9 mouse cellular contexts compared by ENCODE assay signal in the genomic region with DNA sequence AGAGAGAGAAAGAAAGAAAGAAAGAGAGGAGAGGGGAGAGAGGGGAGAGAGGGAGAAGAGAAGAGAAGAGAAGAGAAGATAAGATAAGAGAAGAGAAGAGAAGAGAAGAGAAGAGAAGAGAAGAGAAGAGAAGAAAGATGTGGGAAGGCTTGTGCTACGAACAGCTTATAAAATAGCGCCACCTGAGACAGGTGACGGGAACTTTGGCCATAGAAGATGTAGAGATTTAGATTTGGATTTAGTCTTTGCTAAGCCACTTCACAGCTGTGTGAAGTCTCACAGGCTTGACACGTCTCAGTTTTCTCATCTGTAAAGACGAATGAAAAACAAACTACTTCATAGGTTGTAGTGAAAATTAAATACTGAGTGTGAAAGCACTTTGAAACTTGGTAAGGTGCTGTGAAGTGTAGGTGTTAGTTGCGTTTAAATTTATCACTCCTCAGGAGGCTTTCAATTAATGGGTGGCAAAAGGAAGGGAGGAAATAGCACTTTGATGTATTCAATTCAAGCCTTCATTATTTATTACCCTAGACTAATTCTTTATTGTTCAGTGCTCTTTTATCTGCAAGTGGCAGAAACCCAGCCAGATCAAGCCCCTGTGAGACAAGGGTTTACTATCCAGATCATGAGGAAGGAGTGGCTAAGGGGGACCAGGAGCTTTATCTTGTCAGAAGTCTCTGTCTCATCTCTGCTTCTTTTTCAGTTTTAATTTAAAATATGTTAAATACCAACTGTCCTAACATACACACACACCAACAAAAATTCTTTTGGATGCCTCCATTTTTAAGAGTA. TPM values are rescaled to one million over a fixed set of nuclear protein-coding genes. Genes with fewer than 3 reads are reported as not detected.
DNase-seq lines count a peak whose midpoint lies in the region; ATAC-seq and TF ChIP-seq lines count a peak whose summit lies in the region.
"Had no signal": no experiment of that assay in that cellular context is flagged by ENCODE, and none has a peak within 500 bp of the region (broad histone marks: within the 10 kb centered on the region; RNA-seq: fewer than 3 reads in every experiment).

No protein-coding gene starts in this region.

- peaks cover 7% of the 10 kb centered on the region; the same call in 1 of the 2 replicates for H3K4me1 ChIP-seq in kidney, embryonic 14.5 days (ENCODE audit: control insufficient read depth, insufficient read depth, low read length)
- H3K4me1 ChIP-seq in intestine, embryonic 14.5 days (replicated peaks; ENCODE audit: control insufficient read depth, insufficient read depth, low read length) = peaks cover 20% of the 10 kb centered on the region

- peaks cover 7% of the 10 kb centered on the region for H3K79me2 ChIP-seq in myocyte (ENCODE audit: control insufficient read depth, insufficient read depth)

- H3K27ac ChIP-seq in kidney, embryonic 14.5 days (ENCODE audit: low read depth, low read length) = no peak overlapping the region
- H3K27ac ChIP-seq in intestine, embryonic 14.5 days (ENCODE audit: low read depth) = no peak overlapping the region
- no peak overlapping the region for H3K27ac ChIP-seq in gastrocnemius, adult 2 months
- H3K27ac ChIP-seq: macrophage had no signal

- no peak for TF ChIP-seq CTCF in brain, embryonic 14.5 days (IDR thresholded peaks at IDR 0.05; ENCODE audit: borderline replicate concordance, extremely low read depth, insufficient read depth, insufficient read length)
- TF ChIP-seq CTCF in gastrocnemius, adult 2 months (IDR thresholded peaks at IDR 0.05) = no peak

- H3ac ChIP-seq in myocyte (ENCODE audit: control insufficient read depth, insufficient read length) = no peak overlapping the region

- no peak for DNase-seq in kidney, postnatal 25 days
- peak; percentile 39 for DNase-seq in brain, embryonic 14.5 days (ENCODE audit: low read depth)
- DNase-seq in intestine, embryonic 14.5 days (ENCODE audit: low spot score) = no peak
- DNase-seq in right cerebral cortex, adult 2 months (ENCODE audit: low spot score in 2 of 2) = no peak
- DNase-seq in gastrocnemius, adult 2 months = no peak
- no peak for DNase-seq in cerebellum, postnatal 36 days

- WGBS in kidney, embryonic 14.5 days = 2% methylated on average over 6 of the region's 6 CpGs
- WGBS in intestine, embryonic 14.5 days = 4% methylated on average over 6 of the region's 6 CpGs

- H3K4me3 ChIP-seq in kidney, embryonic 14.5 days (ENCODE audit: low read length) = peak overlapping the region; percentile 94
- H3K4me3 ChIP-seq in intestine, embryonic 14.5 days (ENCODE audit: low read depth, low read length) = no peak overlapping the region
- H3K4me3 ChIP-seq in myocyte = peak overlapping the region; percentile 79
- H3K4me3 ChIP-seq in gastrocnemius, adult 2 months = no peak overlapping the region; the same call in 1 of the 2 replicates

- intact Hi-C loops in gastrocnemius, adult 2 months (cut with DNase I) = no loop called here

- no peak for ATAC-seq in kidney, embryonic 14.5 days (ENCODE audit: low FRiP score, low TSS enrichment)
- ATAC-seq in intestine, embryonic 14.5 days (replicated peaks; ENCODE audit: low FRiP score, low TSS enrichment, low read depth) = no peak

- TF ChIP-seq POLR2A in brain, embryonic 14.5 days (IDR thresholded peaks at IDR 0.05; ENCODE audit: borderline replicate concordance, extremely low read depth, insufficient read depth, insufficient read length, poor library complexity, severe bottlenecking) = no peak
- TF ChIP-seq POLR2A in myocyte (IDR thresholded peaks at IDR 0.05; ENCODE audit: insufficient read length, low read depth) = no peak

- no peaks in the 10 kb centered on the region for H3K27me3 ChIP-seq in kidney, embryonic 14.5 days (ENCODE audit: control insufficient read depth, insufficient read depth, low read length)
- no peaks in the 10 kb centered on the region for H3K27me3 ChIP-seq in intestine, embryonic 14.5 days (replicated peaks; ENCODE audit: control insufficient read depth, insufficient read depth, low read length)
- H3K27me3 ChIP-seq in myocyte (ENCODE audit: control insufficient read depth, insufficient read depth, insufficient read length) = no peaks in the 10 kb centered on the region

- H3K9ac ChIP-seq in kidney, embryonic 14.5 days (ENCODE audit: low read depth, low read length) = no peak overlapping the region
- H3K9ac ChIP-seq in intestine, embryonic 14.5 days (ENCODE audit: low read length) = no peak overlapping the region

- H3K4me2 ChIP-seq in kidney, embryonic 14.5 days (replicated peaks; ENCODE audit: low read depth, low read length) = peak overlapping the region; percentile 74
- peak overlapping the region; percentile 75 for H3K4me2 ChIP-seq in intestine, embryonic 14.5 days (ENCODE audit: low read length)
- peak overlapping the region; percentile 56 for H3K4me2 ChIP-seq in myocyte (ENCODE audit: low read depth)

- H3K36me3 ChIP-seq in kidney, embryonic 14.5 days (ENCODE audit: control insufficient read depth, insufficient read depth, low read length) = no peaks in the 10 kb centered on the region
- H3K36me3 ChIP-seq in intestine, embryonic 14.5 days (ENCODE audit: control insufficient read depth, insufficient read depth, low read length) = no peaks in the 10 kb centered on the region
- H3K36me3 ChIP-seq in myocyte (ENCODE audit: control insufficient read depth, insufficient read depth) = no peaks in the 10 kb centered on the region

- H3K9me3 ChIP-seq in kidney, embryonic 14.5 days (ENCODE audit: control insufficient read depth, low read length) = no peaks in the 10 kb centered on the region
- H3K9me3 ChIP-seq in intestine, embryonic 14.5 days (ENCODE audit: control insufficient read depth, low read length) = no peaks in the 10 kb centered on the region

TF ChIP-seq in myocyte, 11 proteins besides CTCF, POLR2A, EP300 and RAD21:
- no peak for TF ChIP-seq POLR2AphosphoS2 (IDR thresholded peaks at IDR 0.05; ENCODE audit: insufficient read length, low read depth)
- no peak for TF ChIP-seq MAX (IDR thresholded peaks at IDR 0.05; ENCODE audit: low read depth)
- no peak for TF ChIP-seq TCF3 (IDR thresholded peaks at IDR 0.05; ENCODE audit: insufficient read length, low read depth)
- TF ChIP-seq TCF12 (IDR thresholded peaks at IDR 0.05; ENCODE audit: insufficient read depth, poor library complexity, severe bottlenecking) = no peak
- no peak for TF ChIP-seq USF1 (IDR thresholded peaks at IDR 0.05; ENCODE audit: low read depth)
- TF ChIP-seq MYOG (IDR thresholded peaks at IDR 0.05; ENCODE audit: control insufficient read depth in 1 of 3, insufficient read depth in 1 of 3, insufficient read length in 2 of 3, low read depth in 2 of 3) = no peak
- no peak for TF ChIP-seq MYOD1 (IDR thresholded peaks at IDR 0.05; ENCODE audit: control insufficient read depth in 1 of 3, insufficient read length in 2 of 3, low read depth in 2 of 3)
- TF ChIP-seq CEBPB (IDR thresholded peaks at IDR 0.05; ENCODE audit: insufficient read depth, poor library complexity, severe bottlenecking) = no peak
- TF ChIP-seq REST (IDR thresholded peaks at IDR 0.05; ENCODE audit: insufficient read depth, insufficient read length) = no peak
- TF ChIP-seq SRF (IDR thresholded peaks at IDR 0.05; ENCODE audit: control insufficient read depth, insufficient read length, low read depth) = no peak

RNA-seq across cellular contexts. Expression of gene Rab8b, which starts 1.2 kb away (rescaled TPM):
- polyA plus RNA-seq in kidney, embryonic 14.5 days (2014; fragmentation: Nextera tagmentation; extraction: Ambion mirVana) = 18.0 and 27.3 TPM in 2 replicates
- 23.4 and 26.9 TPM in 2 replicates for polyA plus RNA-seq in brain, embryonic 14.5 days (2012; rRNA removed)
- 26.1 and 30.2 TPM in 2 replicates for polyA plus RNA-seq in intestine, embryonic 14.5 days (2014; fragmentation: Nextera tagmentation; extraction: Ambion mirVana)
- polyA plus RNA-seq in myocyte (2012; fragmentation: generic; extraction: Trizol) = 2.3 TPM
- 1 to 10 TPM; 5.9 to 9.7 TPM for total RNA-seq in gastrocnemius, adult 2 months (2021)

RNA-seq across cellular contexts. Expression of gene Rps27l, which starts 25.2 kb away (rescaled TPM):
- 724 and 1,042 TPM in 2 replicates for polyA plus RNA-seq in kidney, embryonic 14.5 days (2014; fragmentation: Nextera tagmentation; extraction: Ambion mirVana)
- polyA plus RNA-seq in brain, embryonic 14.5 days (2012; rRNA removed) = 108 and 152 TPM in 2 replicates
- polyA plus RNA-seq in intestine, embryonic 14.5 days (2014; fragmentation: Nextera tagmentation; extraction: Ambion mirVana) = 723 and 793 TPM in 2 replicates
- 588 TPM for polyA plus RNA-seq in myocyte (2012; fragmentation: generic; extraction: Trizol)
- total RNA-seq in gastrocnemius, adult 2 months (2021) = 100 to 1,000 TPM; 191 to 213 TPM

RNA-seq across cellular contexts. Expression of gene Lactb, which starts 54.6 kb away (rescaled TPM):
- polyA plus RNA-seq in kidney, embryonic 14.5 days (2014; fragmentation: Nextera tagmentation; extraction: Ambion mirVana) = 20.6 and 23.4 TPM in 2 replicates
- 13.5 and 14.8 TPM in 2 replicates for polyA plus RNA-seq in brain, embryonic 14.5 days (2012; rRNA removed)
- polyA plus RNA-seq in intestine, embryonic 14.5 days (2014; fragmentation: Nextera tagmentation; extraction: Ambion mirVana) = 8.9 and 9.3 TPM in 2 replicates
- 6.6 TPM for polyA plus RNA-seq in myocyte (2012; fragmentation: generic; extraction: Trizol)
- total RNA-seq in gastrocnemius, adult 2 months (2021) = 10 to 100 TPM; 17.7 to 22.3 TPM

Comparison
In these comparisons a context has a peak if more than half of its experiments do, and no peak if none do; other contexts are left out.
1. H3K4me3 ChIP-seq: peak in kidney, embryonic 14.5 days (single experiment) and myocyte (single experiment); none in intestine, embryonic 14.5 days (single experiment) and gastrocnemius, adult 2 months (single experiment).
2. Peak in every context shown above with its lines, with median percentiles within 50 percentile points of each other: H3K4me2 ChIP-seq.